Mouse (Mus musculus) embryonic facial prominence, embryonic 12.5 days (tissue): ENCODE results near the gene Recql5. TPM values are rescaled to one million over a fixed set of nuclear protein-coding genes. Genes with fewer than 3 reads are reported as not detected.

Source experiments
- ATAC-seq: fragments of 200-750 bp; cut with Nextera tagmentation; 2 replicates; pipeline ENCODE4 v1.8.0; 2017; ENCODE audit not compliant: insufficient number of reproducible peaks, insufficient read depth, low FRiP score, low TSS enrichment
- H3K27ac ChIP-seq: fragments of 300-500 bp; sonication (generic); 2 replicates; pipeline ENCODE4 v1.5.1; 2016; ENCODE audit warnings: mild to moderate bottlenecking
- H3K27me3 ChIP-seq: fragments of 300-500 bp; sonication (generic); 2 replicates; pipeline ENCODE4 v1.6.1; 2016; ENCODE audit warnings: mild to moderate bottlenecking, moderate library complexity
- H3K36me3 ChIP-seq: fragments of 300-500 bp; sonication (generic); 2 replicates; pipeline ENCODE4 v1.6.1; 2016; ENCODE audit warnings: mild to moderate bottlenecking
- H3K4me1 ChIP-seq: fragments of 300-500 bp; sonication (generic); 2 replicates; pipeline ENCODE4 v1.6.1; 2016
- H3K4me2 ChIP-seq: fragments of 300-500 bp; sonication (generic); replicated peaks from 2 replicates; pipeline ENCODE4 v1.6.1; 2016; ENCODE audit warnings: mild to moderate bottlenecking, moderate library complexity
- H3K4me3 ChIP-seq: fragments of 300-500 bp; sonication (generic); 2 replicates; pipeline ENCODE4 v1.5.1; 2016; ENCODE audit warnings: mild to moderate bottlenecking
- H3K9ac ChIP-seq: fragments of 300-500 bp; sonication (generic); 2 replicates; pipeline ENCODE4 v1.6.1; 2016; ENCODE audit warnings: mild to moderate bottlenecking, moderate library complexity
- H3K9me3 ChIP-seq: fragments of 300-500 bp; sonication (generic); 2 replicates; pipeline ENCODE4 v1.6.1; 2016; ENCODE audit warnings: mild to moderate bottlenecking, moderate library complexity
- WGBS: fragments of 180-500 bp; shearing (Covaris S2); methylation state at CpG from one replicate; pipeline ENCODE4 v1.1.7; 2016; 5-methylcytosine and 5-hydroxymethylcytosine counted together
- polyA plus RNA-seq: library from polyadenylated mRNA; unstranded; fragments of >200 nt; fragmentation: Nextera tagmentation; extraction: Ambion mirVana; gene quantifications from 2 replicates; pipeline ENCODE4 v1.2.1, GENCODE M21; 2016

The Recql5 gene
- polyA plus RNA-seq, 1 experiment from 2014 or later, result 26.3 TPM

GRCm38 (mm10) chr11:115959018-115959417, 25.7 kb upstream of the Recql5 start:
- Histone ChIP-seq H3K27ac (no peak overlapping the region), H3K4me3 (no peak overlapping the region), H3K9me3 (no peaks in the 10 kb centered on the region), H3K36me3 (peaks cover 73% of the 10 kb centered on the region), H3K9ac (no peak overlapping the region), H3K4me1 (peaks cover 14% of the 10 kb centered on the region; the same call in 1 of the 2 replicates), H3K4me2 (no peak overlapping the region), H3K27me3 (no peaks in the 10 kb centered on the region)
- 95% methylated on average over 9 of the region's 9 CpGs for WGBS
- no peak for ATAC-seq

- H3K27ac ChIP-seq, result 0 out of 2 replicates have a peak overlapping the region, but pooled peaks have one; percentile 11
- no peak overlapping the region for H3K9ac ChIP-seq
- no peak overlapping the region for H3K4me3 ChIP-seq
- peaks cover 70% of the 10 kb centered on the region for H3K36me3 ChIP-seq
- no peak for ATAC-seq
- 56% methylated on average over 7 of the region's 7 CpGs for WGBS
- H3K4me1 ChIP-seq, result peaks cover 14% of the 10 kb centered on the region; the same call in 1 of the 2 replicates
- no peaks in the 10 kb centered on the region for H3K27me3 ChIP-seq
- no peaks in the 10 kb centered on the region for H3K9me3 ChIP-seq
- H3K4me2 ChIP-seq, result no peak overlapping the region
Observed at GRCm38 (mm10) chr11:115957971-115958370, 24.7 kb upstream of the Recql5 start.

- no peak for ATAC-seq
- Histone ChIP-seq H3K27ac (peak overlapping the region; percentile 80), H3K9ac (no peak overlapping the region), H3K4me2 (no peak overlapping the region), H3K4me3 (no peak overlapping the region), H3K4me1 (peaks cover 14% of the 10 kb centered on the region; the same call in 1 of the 2 replicates), H3K9me3 (no peaks in the 10 kb centered on the region), H3K36me3 (peaks cover 66% of the 10 kb centered on the region), H3K27me3 (no peaks in the 10 kb centered on the region)
- WGBS, result 30% methylated on average over 4 of the region's 4 CpGs
Observed at GRCm38 (mm10) chr11:115956453-115956852, 23.2 kb upstream of the Recql5 start.

GRCm38 (mm10) chr11:115955195-115955858, 22.1 kb upstream of the Recql5 start:
- H3K4me1 ChIP-seq, result peaks cover 14% of the 10 kb centered on the region; the same call in 1 of the 2 replicates
- no peak for ATAC-seq
- peaks cover 62% of the 10 kb centered on the region for H3K36me3 ChIP-seq
- H3K4me3 ChIP-seq, result no peak overlapping the region
- H3K4me2 ChIP-seq, result no peak overlapping the region
- 53% methylated on average over 10 of the region's 10 CpGs for WGBS
- no peak overlapping the region for H3K9ac ChIP-seq
- no peak overlapping the region for H3K27ac ChIP-seq
- H3K9me3 ChIP-seq, result no peaks in the 10 kb centered on the region
- H3K27me3 ChIP-seq, result no peaks in the 10 kb centered on the region

GRCm38 (mm10) chr11:115954712-115955111, 21.4 kb upstream of the Recql5 start:
- no peak for ATAC-seq
- no peak overlapping the region for H3K4me2 ChIP-seq
- WGBS, result 85% methylated on average over 5 of the region's 5 CpGs
- no peak overlapping the region for H3K9ac ChIP-seq
- H3K4me3 ChIP-seq, result no peak overlapping the region
- H3K27ac ChIP-seq, result no peak overlapping the region
- no peaks in the 10 kb centered on the region for H3K9me3 ChIP-seq
- H3K36me3 ChIP-seq, result peaks cover 62% of the 10 kb centered on the region
- peaks cover 18% of the 10 kb centered on the region; the same call in 1 of the 2 replicates for H3K4me1 ChIP-seq
- no peaks in the 10 kb centered on the region for H3K27me3 ChIP-seq

- WGBS, result 94% methylated on average over 2 of the region's 2 CpGs
- no peak overlapping the region for H3K27ac ChIP-seq
- H3K9ac ChIP-seq, result no peak overlapping the region
- no peaks in the 10 kb centered on the region for H3K27me3 ChIP-seq
- no peak overlapping the region for H3K4me3 ChIP-seq
- 0 out of 2 replicates have a peak, but pooled peaks cover 5% of the 10 kb centered on the region for H3K4me1 ChIP-seq
- H3K36me3 ChIP-seq, result peaks cover 75% of the 10 kb centered on the region
- no peak for ATAC-seq
- H3K9me3 ChIP-seq, result no peaks in the 10 kb centered on the region
- H3K4me2 ChIP-seq, result no peak overlapping the region
Observed at GRCm38 (mm10) chr11:115950719-115951118, 17.4 kb upstream of the Recql5 start.

GRCm38 (mm10) chr11:115948316-115948715, 15.0 kb upstream of the Recql5 start:
- H3K9me3 ChIP-seq, result no peaks in the 10 kb centered on the region
- 0 out of 2 replicates have a peak, but pooled peaks cover 5% of the 10 kb centered on the region for H3K4me1 ChIP-seq
- H3K9ac ChIP-seq, result no peak overlapping the region
- H3K27me3 ChIP-seq, result no peaks in the 10 kb centered on the region
- no peak for ATAC-seq
- 92% methylated on average over 9 of the region's 9 CpGs for WGBS
- no peak overlapping the region for H3K4me2 ChIP-seq
- H3K27ac ChIP-seq, result no peak overlapping the region
- H3K36me3 ChIP-seq, result peaks cover 80% of the 10 kb centered on the region
- no peak overlapping the region for H3K4me3 ChIP-seq

- Histone ChIP-seq H3K4me3 (no peak overlapping the region), H3K9ac (no peak overlapping the region), H3K9me3 (no peaks in the 10 kb centered on the region), H3K4me2 (no peak overlapping the region), H3K4me1 (0 out of 2 replicates have a peak, but pooled peaks cover 5% of the 10 kb centered on the region), H3K27me3 (no peaks in the 10 kb centered on the region), H3K27ac (no peak overlapping the region), H3K36me3 (peaks cover 81% of the 10 kb centered on the region)
- 83% methylated on average over 9 of the region's 9 CpGs for WGBS
- ATAC-seq, result no peak
Observed at GRCm38 (mm10) chr11:115946221-115946828, 13.0 kb upstream of the Recql5 start.

GRCm38 (mm10) chr11:115945247-115945646, 12.0 kb upstream of the Recql5 start:
- no peak for ATAC-seq
- H3K36me3 ChIP-seq, result peaks cover 84% of the 10 kb centered on the region
- peak overlapping the region; percentile 52; the same call in 1 of the 2 replicates for H3K27ac ChIP-seq
- no peaks in the 10 kb centered on the region for H3K9me3 ChIP-seq
- H3K9ac ChIP-seq, result no peak overlapping the region
- no peak overlapping the region for H3K4me3 ChIP-seq
- no peak overlapping the region for H3K4me2 ChIP-seq
- H3K4me1 ChIP-seq, result 0 out of 2 replicates have a peak, but pooled peaks cover 5% of the 10 kb centered on the region
- 89% methylated on average over 8 of the region's 8 CpGs for WGBS
- H3K27me3 ChIP-seq, result no peaks in the 10 kb centered on the region

- Histone ChIP-seq H3K4me3 (no peak overlapping the region), H3K9me3 (no peaks in the 10 kb centered on the region), H3K4me2 (no peak overlapping the region), H3K27me3 (no peaks in the 10 kb centered on the region), H3K9ac (no peak overlapping the region), H3K27ac (no peak overlapping the region), H3K36me3 (peaks cover 82% of the 10 kb centered on the region), H3K4me1 (no peaks in the 10 kb centered on the region)
- WGBS, result 81% methylated on average over 7 of the region's 7 CpGs
- ATAC-seq, result no peak
Observed at GRCm38 (mm10) chr11:115941980-115942379, 8.7 kb upstream of the Recql5 start.

GRCm38 (mm10) chr11:115939690-115940329, 6.5 kb upstream of the Recql5 start:
- Histone ChIP-seq H3K4me1 (peaks cover 1% of the 10 kb centered on the region), H3K9me3 (no peaks in the 10 kb centered on the region), H3K27me3 (no peaks in the 10 kb centered on the region), H3K4me3 (no peak overlapping the region), H3K27ac (no peak overlapping the region), H3K4me2 (no peak overlapping the region), H3K36me3 (peaks cover 68% of the 10 kb centered on the region), H3K9ac (no peak overlapping the region)
- no peak for ATAC-seq
- WGBS, result 44% methylated on average over 6 of the region's 6 CpGs

GRCm38 (mm10) chr11:115933747-115934110, 452 bp upstream of the Recql5 start:
- peak overlapping the region; percentile 89 for H3K9ac ChIP-seq
- H3K9me3 ChIP-seq, result no peaks in the 10 kb centered on the region
- H3K27ac ChIP-seq, result no peak overlapping the region
- H3K4me3 ChIP-seq, result peak overlapping the region; percentile 94
- peaks cover 17% of the 10 kb centered on the region for H3K36me3 ChIP-seq
- 1% methylated on average over 16 of the region's 16 CpGs for WGBS
- no peaks in the 10 kb centered on the region for H3K27me3 ChIP-seq
- H3K4me1 ChIP-seq, result peaks cover 20% of the 10 kb centered on the region
- ATAC-seq, result peak; percentile 36; the same call in 1 of the 2 replicates
- H3K4me2 ChIP-seq, result peak overlapping the region; percentile 86
